Mouse (Mus musculus) bone marrow, adult 2 months (tissue): ENCODE measurements at regions not wholly inside any gene's neighbourhood (a gene's known extent, or its start where the extent isn't known, plus 50 kb on each side); places are given as distances from the start of the nearest gene placed in this dataset.

ENCODE experiments used
- CTCF ChIP-seq: fragments of 200-500 bp; IDR thresholded peaks from 2 replicates; pipeline ENCODE4 v1.5.1; 2011; ENCODE audit warnings: low read length, control low read depth; ENCODE audit not compliant: control insufficient read depth, insufficient read depth
- POLR2A ChIP-seq: fragments of 200-500 bp; IDR thresholded peaks from 2 replicates; pipeline ENCODE4 v1.6.1; 2011; ENCODE audit warnings: low read depth, mild to moderate bottlenecking, control low read depth, low read length, borderline replicate concordance; ENCODE audit not compliant: control insufficient read depth

GRCm38 (mm10) chr7:135853814-135854324 is 137.7 kb upstream of the Mki67 start:
- TF ChIP-seq CTCF, result no peak
- no peak for TF ChIP-seq POLR2A
